Mouse (Mus musculus) urinary bladder, adult 18-20 months (tissue): ENCODE results near the gene Gm20518.

ENCODE experiments used
- DNase-seq, 2 experiments: peaks; one replicate each; pipeline ENCODE4 v3.0.0; 2022; ENCODE audit warnings: low spot score in 2 of 2, mixed read lengths in 2 of 2

Gene Gm20518

GRCm38 (mm10) chr16:17891567-17891959 lies at the start of gene Gm20518:
TSS of gene Gm20518 (minus strand) at chr16:17891671.
- DNase-seq = peak; percentile 96 to 99

DNA sequence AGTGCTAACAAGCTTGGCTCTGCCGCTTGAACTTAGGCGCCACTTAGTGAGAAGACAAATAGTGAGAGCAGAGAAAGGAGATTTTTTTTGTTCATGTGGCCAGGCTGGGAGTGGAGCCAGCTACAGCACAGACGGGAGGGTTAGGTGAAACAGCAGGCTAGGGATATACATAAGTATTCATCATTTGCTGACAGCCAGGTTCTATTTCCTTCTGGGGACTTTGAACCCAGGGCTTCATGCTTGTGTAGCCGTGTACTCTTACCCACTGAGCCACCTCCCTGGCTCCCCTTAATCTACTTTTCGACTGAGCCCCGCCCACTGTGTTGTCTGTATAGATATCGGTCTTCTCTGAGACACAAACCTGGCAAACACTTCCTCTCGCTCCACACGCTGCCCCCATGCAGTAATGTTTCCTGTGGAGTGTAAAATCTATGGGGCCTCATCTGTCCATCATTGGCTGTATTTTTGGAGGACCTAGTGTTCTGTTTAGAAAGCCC lies 47.8 kb upstream of the Gm20518 start:
- DNase-seq = no peak

DNA sequence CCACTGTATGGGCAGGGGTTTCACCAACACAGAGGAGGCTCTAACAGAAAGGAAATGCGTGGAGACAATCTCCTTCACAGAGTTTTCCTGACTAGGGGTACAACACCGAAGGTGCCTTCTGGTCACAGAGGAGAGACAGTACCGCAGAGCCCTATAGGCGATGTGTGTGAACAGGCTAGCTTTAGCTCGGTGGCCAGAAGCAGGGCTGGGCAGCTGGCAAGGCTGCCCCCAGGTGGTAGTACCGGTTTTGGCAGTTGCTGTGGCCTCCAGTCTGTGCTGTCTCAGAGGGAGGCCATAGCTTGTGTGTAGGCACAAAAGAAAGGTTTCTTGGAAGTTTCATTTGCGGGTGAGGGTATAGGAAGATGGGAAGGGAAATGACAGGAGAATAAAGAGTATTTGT lies 47.4 kb upstream of the Gm20518 start:
- peak in 1 of 2 experiments; percentile 52 for DNase-seq

DNA sequence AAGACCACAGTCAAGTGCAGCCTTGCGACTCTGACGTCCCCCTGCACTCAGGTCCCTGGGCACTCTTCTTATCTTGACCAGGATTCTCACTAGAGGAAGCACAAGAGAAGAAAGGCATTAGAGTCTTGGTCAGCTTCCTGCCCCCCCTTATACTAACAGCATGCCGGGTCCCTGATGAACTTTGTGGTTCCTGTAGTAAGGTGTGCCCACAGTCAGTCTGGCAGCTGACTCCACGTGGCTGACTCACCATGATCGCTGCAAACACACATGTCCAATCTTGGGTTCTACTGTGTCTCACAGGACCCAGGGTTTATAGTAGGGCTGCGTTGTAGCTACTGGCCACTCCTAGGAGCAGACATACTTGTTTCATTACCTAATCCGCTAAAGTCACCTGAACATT lies 46.7 kb upstream of the Gm20518 start:
- no peak for DNase-seq

DNA sequence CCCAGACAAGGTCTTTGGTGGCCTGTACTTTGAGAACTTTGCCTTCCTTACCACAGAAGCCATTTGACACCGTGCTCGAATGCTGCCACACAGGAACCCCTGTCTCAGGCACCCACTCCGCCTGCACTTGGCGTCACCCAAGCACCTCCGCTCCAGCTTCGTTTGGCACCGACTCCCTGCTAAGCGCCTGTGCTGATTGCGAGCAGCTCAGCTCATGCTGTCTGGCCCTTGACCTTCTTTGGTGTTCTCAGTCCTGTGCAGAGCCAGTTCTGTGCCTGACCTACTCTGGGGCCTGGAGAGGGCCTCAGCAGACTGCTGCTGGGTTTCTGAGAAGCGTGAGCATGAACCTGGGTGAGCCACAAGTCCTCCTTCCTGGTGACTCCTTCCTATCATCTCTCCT lies 45.3 kb upstream of the Gm20518 start:
- no peak for DNase-seq

DNA sequence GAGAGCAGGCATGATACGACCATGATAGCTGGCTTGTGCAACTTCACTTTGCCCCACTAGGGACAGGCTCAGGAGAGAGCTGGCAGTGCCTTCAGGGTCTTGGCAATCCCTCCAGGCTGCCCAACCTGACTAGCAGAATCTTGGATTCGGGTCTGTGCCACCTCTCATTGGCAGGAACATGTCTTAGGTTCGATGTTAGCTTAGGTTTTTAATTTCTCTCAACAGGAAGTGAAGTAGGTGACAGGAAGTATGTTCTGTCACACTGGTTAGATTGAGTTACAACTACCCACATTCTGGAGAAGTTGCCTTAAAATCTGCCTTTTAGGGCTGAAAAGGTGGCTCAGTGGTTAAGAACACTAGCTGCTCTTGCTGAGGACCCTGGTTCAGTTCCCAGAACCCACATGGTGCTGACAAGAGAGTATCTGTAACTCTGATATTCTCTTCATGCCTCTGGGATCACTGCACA lies 43.0 kb upstream of the Gm20518 start:
- DNase-seq = no peak

DNA sequence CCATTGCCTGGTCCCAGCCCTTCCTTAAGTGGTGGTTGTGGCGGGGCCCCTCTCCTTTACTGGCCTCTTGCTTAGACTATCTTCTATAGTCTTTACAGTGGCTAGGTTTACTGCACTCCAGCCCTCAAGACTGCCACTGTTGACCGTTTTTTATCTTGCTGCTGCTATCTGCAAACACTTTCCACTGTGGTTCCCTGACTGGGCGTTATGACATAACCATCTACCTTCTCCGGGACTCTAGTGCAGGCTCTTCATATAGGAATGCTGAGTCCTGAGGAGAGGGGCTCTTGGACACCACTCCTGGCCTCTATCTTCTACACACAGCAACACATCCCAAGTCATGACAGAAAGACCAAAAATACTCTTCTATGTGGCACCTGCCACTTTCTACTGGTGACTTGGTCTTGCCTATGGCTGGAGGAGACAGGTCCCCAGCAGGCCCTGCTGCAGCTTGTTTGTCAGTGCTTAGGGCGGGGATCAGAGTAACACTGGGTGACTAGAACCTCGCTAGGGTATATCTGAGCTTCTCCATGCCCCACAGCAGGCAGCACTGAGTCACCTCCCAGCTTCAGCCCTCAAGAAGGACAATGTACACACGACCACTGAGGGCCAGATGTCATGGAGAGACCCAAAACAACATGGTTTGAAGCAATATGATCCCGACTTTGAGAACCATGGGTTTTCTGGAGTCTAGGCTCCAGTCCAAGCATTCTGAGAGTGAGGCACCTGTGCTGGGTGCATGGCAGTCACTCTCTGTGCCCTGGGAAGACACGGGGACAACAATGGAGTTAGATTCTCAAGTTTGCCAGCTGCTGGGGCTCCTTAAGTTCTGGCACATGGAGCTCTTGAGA lies 42.3 kb upstream of the Gm20518 start:
- DNase-seq = no peak

DNA sequence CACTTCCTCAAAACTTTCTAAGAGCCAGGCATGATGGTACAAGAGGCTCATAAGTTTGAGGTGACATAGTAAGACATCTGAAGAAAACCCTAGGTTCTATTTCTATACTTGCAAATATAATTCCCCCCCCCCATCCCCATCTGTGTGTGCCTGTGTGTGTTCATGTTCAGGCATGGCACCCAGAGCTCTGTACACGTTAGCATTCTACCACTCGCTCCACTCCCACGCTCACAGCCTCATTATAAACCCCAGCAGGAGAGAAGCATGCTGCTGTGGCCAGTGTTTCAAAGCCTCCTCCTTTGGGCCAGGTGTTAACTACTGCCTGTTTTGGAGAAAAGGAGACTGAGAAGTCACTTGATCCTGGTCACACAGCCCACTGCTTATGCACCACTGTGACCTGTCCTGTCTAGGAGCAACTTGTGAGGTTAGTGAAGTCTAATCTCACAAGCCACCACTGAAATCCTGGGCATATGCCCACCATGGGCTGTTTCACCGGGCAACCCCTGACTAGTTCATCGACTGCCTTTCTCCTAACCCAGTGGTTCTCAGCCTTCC lies 40.5 kb upstream of the Gm20518 start:
- no peak for DNase-seq

DNA sequence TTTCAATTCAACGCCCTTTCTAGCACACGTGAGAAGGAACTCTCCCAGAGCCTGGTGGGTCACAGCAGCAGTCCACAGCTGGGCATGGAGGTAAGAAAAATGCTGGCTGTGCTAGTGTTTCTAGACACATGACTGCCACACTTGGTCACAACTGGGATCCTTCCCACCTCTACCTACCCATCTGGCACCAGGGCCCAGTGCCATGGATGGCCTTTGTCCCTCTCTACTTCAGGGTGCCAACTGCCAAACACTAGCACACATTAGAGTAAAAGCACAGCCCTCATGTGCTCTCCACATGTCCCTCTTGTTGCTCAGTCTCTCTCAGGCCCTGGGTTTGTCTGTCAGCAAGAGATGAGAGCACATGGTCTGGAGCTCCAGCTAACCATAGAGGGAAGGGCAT lies 38.2 kb upstream of the Gm20518 start:
- no peak for DNase-seq

DNA sequence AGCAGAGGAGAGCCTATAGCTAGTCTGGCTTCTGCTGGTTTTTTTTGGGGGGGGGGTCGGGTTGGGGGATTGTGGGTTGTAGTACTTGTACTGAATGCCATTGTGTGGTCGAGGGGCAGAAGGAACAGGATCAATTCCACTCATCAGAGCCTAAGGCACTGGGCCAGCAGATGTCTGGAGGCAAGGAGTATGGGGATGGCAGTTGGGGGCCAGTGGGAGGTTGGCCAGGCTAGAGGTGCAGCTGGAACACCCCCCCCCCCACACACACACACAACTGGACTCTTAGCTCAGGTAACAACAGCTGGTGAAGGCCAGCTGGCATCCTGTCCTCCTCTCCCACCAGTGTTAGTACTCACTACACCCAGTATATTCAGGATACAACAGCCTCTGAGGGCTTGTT lies 37.7 kb upstream of the Gm20518 start:
- DNase-seq = no peak

DNA sequence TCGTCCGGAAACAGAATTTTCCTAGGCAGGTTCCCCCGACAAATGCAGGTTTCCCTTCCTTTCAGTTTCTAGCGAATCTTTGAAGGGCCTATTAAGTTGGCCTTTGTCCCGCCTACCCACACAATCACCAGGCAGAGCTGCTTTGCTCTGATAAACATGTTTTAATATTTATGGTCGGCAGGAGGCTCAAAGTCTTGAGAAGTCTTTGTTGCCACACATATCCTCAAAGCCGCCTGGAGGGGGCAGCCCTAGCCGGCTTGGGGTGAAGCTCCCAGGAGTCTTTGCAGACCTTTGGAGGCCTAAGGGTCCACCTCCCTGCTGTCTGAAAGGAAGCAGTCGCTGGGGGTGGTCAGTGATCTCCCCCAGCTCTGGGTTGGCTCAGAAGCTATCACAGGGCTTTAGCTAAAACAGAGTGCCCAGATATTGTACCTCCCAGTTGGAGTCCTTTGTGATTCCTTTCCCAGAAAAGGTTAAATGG lies 37.2 kb upstream of the Gm20518 start:
- DNase-seq = peak; percentile 70 to 71

GRCm38 (mm10) chr16:17928087-17928580 lies 36.7 kb upstream of the Gm20518 start, which contains the start of gene Slc25a1:
TSS of gene Slc25a1 (minus strand) at chr16:17928219.
- peak; percentile 77 to 84 for DNase-seq

- DNase-seq = peak in 1 of 2 experiments; percentile 52
These were observed 36.0 kb upstream of the Gm20518 start for GRCm38 (mm10) chr16:17927351-17928082.

- no peak for DNase-seq
These were observed 30.7 kb upstream of the Gm20518 start for GRCm38 (mm10) chr16:17922163-17922538.

- peak; percentile 90 to 91 for DNase-seq
These were observed 30.1 kb upstream of the Gm20518 start for GRCm38 (mm10) chr16:17921325-17922162.

DNA sequence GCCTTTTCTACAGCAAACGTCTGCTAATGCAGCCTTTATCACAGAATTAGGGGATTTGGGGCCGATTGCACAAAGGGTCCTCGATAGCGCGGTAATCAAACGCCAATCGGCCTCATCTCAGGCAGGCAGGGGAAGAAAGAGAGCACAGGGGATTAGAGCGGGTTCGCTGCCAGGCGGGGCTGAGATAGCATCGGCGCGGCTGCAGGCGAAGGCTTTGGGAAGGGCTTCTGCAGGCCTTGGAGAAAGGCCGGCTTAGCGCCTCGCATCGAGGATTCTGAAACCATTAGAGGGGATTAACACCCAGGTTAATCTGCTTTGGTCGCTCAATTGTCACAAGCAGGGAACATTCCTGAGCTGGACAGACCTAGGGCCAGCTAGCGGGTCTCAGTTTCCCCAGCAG lies 29.1 kb upstream of the Gm20518 start:
- no peak for DNase-seq

- no peak for DNase-seq
These were observed 23.1 kb upstream of the Gm20518 start, which contains the start of gene Gsc2 for GRCm38 (mm10) chr16:17914307-17915249. TSS of gene Gsc2 (minus strand) at chr16:17915059.

GRCm38 (mm10) chr16:17911052-17911595 lies 19.7 kb upstream of the Gm20518 start, which contains the start of gene Ess2:
TSS of gene Ess2 (minus strand) at chr16:17911348.
- DNase-seq = peak; percentile 77 to 89

- no peak for DNase-seq
These were observed 7.0 kb upstream of the Gm20518 start, which contains the start of the genes Dgcr2 and Tssk2 for GRCm38 (mm10) chr16:17898462-17898861. TSS of gene Dgcr2 (minus strand) at chr16:17898562. TSS of gene Tssk2 (plus strand) at chr16:17898637.
